Mouse (Mus musculus): ENCODE data around the gene Ccdc92b. TPM values are rescaled to one million over a fixed set of nuclear protein-coding genes. Genes with fewer than 3 reads are reported as not detected.

Ccdc92b gene
- total RNA-seq, 2 experiments from 2014 or later: 9.5 to 21.0 TPM

- no peak for ATAC-seq (replicated peaks; ENCODE audit: low FRiP score, poor library complexity, severe bottlenecking)
Measured at GRCm38 (mm10) chr11:74672901-74673513, 53.6 kb downstream of the Ccdc92b start.

DNA sequence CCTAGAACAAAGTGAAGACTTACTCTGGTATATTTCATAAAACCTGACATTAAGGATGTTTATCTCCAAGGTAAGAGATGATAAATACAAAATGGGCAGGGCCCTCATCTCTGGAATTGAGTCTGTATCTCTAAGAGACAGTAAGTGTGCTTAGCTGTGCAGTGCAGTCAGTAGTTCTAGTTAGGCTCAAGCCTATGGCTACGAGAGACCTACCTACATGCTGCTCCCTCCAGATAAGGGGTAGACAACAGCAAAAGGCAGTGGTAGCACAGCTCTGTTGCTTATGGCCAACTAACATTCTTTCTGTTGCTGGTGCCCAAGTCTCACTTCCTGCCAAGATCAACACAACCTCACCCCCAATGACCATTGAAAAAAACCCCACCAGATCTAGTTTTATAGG lies 54.2 kb downstream of the Ccdc92b start:
- ATAC-seq (replicated peaks; ENCODE audit: low FRiP score, poor library complexity, severe bottlenecking): peak; percentile 64

DNA sequence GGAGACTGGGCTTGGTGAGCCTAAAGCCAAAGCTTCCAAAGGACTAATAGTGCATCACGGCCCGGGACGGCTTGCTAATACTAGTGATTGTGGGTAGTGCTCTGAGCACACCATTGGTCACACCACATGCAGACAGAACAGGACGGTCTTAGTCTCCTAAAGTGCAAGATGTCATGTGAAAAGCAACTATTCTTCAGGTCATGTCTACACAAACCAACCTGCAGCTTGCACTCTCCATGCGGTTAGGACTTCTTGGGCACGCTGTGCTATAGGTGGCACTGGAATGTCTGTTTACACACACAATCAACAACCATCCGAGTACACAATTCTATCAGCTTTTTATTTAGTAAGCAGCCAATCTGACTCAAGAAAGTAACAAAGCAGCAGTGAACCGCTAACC lies 55.3 kb downstream of the Ccdc92b start:
- no peak for ATAC-seq (replicated peaks; ENCODE audit: low FRiP score, poor library complexity, severe bottlenecking)

- ATAC-seq (replicated peaks; ENCODE audit: low FRiP score, poor library complexity, severe bottlenecking): no peak
Measured at GRCm38 (mm10) chr11:74675156-74675555, 55.8 kb downstream of the Ccdc92b start.

Other genes starting within 250 kb of the Ccdc92b start
- gene Rap1gap2, start 8.7 kb upstream of the Ccdc92b start, total RNA-seq (2015; ENCODE audit: low replicate concordance): 1.3 and 3.6 TPM in 2 replicates
- gene Rap1gap2, start 8.7 kb upstream of the Ccdc92b start, total RNA-seq (2017; ENCODE audit: low replicate concordance): 1.2 and 3.0 TPM in 2 replicates
- gene Cluh, start 29.9 kb downstream of the Ccdc92b start, total RNA-seq (2015; ENCODE audit: low replicate concordance): 4.7 and 5.4 TPM in 2 replicates
- 5.3 and 5.6 TPM in 2 replicates for gene Cluh, start 29.9 kb downstream of the Ccdc92b start, total RNA-seq (2017; ENCODE audit: low replicate concordance)
- gene Pafah1b1, start 105.1 kb downstream of the Ccdc92b start, total RNA-seq (2015; ENCODE audit: low replicate concordance): 71.7 and 86.5 TPM in 2 replicates
- gene Pafah1b1, start 105.1 kb downstream of the Ccdc92b start, total RNA-seq (2017; ENCODE audit: low replicate concordance): 70.0 and 99.2 TPM in 2 replicates
- gene Mettl16, start 151.2 kb downstream of the Ccdc92b start, total RNA-seq (2015; ENCODE audit: low replicate concordance): 2.5 and 5.0 TPM in 2 replicates
- 3.1 and 5.4 TPM in 2 replicates for gene Mettl16, start 151.2 kb downstream of the Ccdc92b start, total RNA-seq (2017; ENCODE audit: low replicate concordance)
- gene Mnt, start 211.3 kb downstream of the Ccdc92b start, total RNA-seq (2015; ENCODE audit: low replicate concordance): 3.8 and 5.4 TPM in 2 replicates
- gene Mnt, start 211.3 kb downstream of the Ccdc92b start, total RNA-seq (2017; ENCODE audit: low replicate concordance): 1.4 and 3.5 TPM in 2 replicates

Measured in erythroid progenitor cell, adult 5-6 weeks (primary cell).